Mouse (Mus musculus) kidney, embryonic 14.5 days (tissue): ENCODE measurements at regions not wholly inside any gene's neighbourhood (a gene's known extent, or its start where the extent isn't known, plus 50 kb on each side); places are given as distances from the start of the nearest gene placed in this dataset.
A peak's percentile ranks its signal among the peaks of the same experiment; 100 is the strongest.

Experiments
- ATAC-seq: fragments of 200-750 bp; cut with Nextera tagmentation; 2 replicates; pipeline ENCODE4 v1.8.0; 2017; ENCODE audit warnings: moderate number of reproducible peaks, mild to moderate bottlenecking, moderate TSS enrichment, moderate library complexity; ENCODE audit not compliant: low FRiP score, low TSS enrichment
- H3K27ac ChIP-seq: fragments of 300-500 bp; sonication (generic); 2 replicates; pipeline ENCODE4 v1.5.1; 2014; ENCODE audit warnings: low read depth, mild to moderate bottlenecking, low read length, moderate library complexity, mixed read lengths
- H3K27me3 ChIP-seq: fragments of 300-500 bp; sonication (generic); 2 replicates; pipeline ENCODE4 v1.6.1; 2014; ENCODE audit warnings: mild to moderate bottlenecking, low read length; ENCODE audit not compliant: control insufficient read depth, insufficient read depth
- H3K36me3 ChIP-seq: fragments of 300-500 bp; sonication (generic); 2 replicates; pipeline ENCODE4 v1.6.1; 2014; ENCODE audit warnings: low read length, mixed read lengths; ENCODE audit not compliant: control insufficient read depth, insufficient read depth
- H3K4me1 ChIP-seq: fragments of 300-500 bp; sonication (generic); 2 replicates; pipeline ENCODE4 v1.6.1; 2014; ENCODE audit warnings: low read length, mixed read lengths; ENCODE audit not compliant: control insufficient read depth, insufficient read depth
- H3K4me2 ChIP-seq: fragments of 300-500 bp; sonication (generic); replicated peaks from 2 replicates; pipeline ENCODE4 v1.6.1; 2014; ENCODE audit warnings: low read depth, mild to moderate bottlenecking, low read length
- H3K4me3 ChIP-seq: fragments of 300-500 bp; sonication (generic); 2 replicates; pipeline ENCODE4 v1.5.1; 2014; ENCODE audit warnings: mild to moderate bottlenecking, low read length
- H3K9ac ChIP-seq: fragments of 300-500 bp; sonication (generic); 2 replicates; pipeline ENCODE4 v1.6.1; 2014; ENCODE audit warnings: low read depth, mild to moderate bottlenecking, low read length, moderate library complexity
- H3K9me3 ChIP-seq: fragments of 300-500 bp; sonication (generic); 2 replicates; pipeline ENCODE4 v1.6.1; 2016; ENCODE audit warnings: low read length; ENCODE audit not compliant: control insufficient read depth
- WGBS: fragments of 180-500 bp; shearing (Covaris S2); extraction: QIAGEN DNeasy Blood & Tissue Kit; methylation state at CpG from one replicate; pipeline ENCODE4 v1.1.7; 2014; 5-methylcytosine and 5-hydroxymethylcytosine counted together

DNA sequence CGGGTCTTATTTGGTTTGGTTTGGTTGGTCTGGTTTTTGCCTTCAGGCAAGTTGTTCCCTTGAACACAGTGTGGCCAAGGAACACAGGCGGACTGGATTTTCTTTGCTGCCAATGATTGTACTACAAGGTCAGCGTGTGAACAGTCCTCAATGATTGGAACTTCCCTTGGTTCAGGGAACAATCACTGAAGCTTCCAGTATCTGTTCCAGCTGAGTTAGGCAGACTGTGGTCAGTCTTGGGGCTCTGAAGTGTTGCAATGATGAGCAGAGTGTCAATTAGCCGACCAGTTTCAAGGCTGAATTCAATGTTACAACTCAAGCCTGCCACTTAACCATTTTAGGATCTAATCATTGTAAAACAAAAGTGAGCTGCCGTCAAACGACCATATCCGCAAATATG is 189.5 kb upstream of the Onecut1 start:
- Histone ChIP-seq H3K9me3 (no peaks in the 10 kb centered on the region), H3K4me2 (no peak overlapping the region), H3K4me3 (no peak overlapping the region), H3K27me3 (no peaks in the 10 kb centered on the region), H3K4me1 (no peaks in the 10 kb centered on the region), H3K27ac (no peak overlapping the region), H3K9ac (no peak overlapping the region), H3K36me3 (no peaks in the 10 kb centered on the region)
- no peak for ATAC-seq
- WGBS: 87% methylated on average over 7 of the region's 7 CpGs

DNA sequence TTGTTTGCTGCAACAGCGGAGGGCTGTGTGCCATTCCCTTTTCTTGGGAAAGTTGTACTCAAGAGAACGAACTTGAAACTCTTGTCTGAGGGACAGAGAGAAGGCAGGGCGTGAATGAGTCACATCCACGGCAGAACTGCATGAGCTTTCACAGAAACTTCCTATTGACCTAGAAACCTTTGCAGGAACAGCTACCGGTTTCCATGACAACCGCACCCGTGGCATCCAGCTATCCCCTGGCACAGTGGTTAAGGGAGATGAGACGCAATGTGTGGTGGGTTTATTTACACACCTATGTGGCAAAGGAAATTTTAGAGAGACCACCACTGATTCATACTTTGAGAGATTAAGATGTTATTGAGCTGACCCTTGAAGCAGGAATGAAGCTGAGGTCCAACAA is 163.5 kb upstream of the Onecut1 start:
- WGBS: 77% methylated on average over 8 of the region's 8 CpGs
- no peak overlapping the region for H3K27ac ChIP-seq
- H3K36me3 ChIP-seq: no peaks in the 10 kb centered on the region
- no peaks in the 10 kb centered on the region for H3K4me1 ChIP-seq
- H3K4me2 ChIP-seq: no peak overlapping the region
- no peak overlapping the region for H3K9ac ChIP-seq
- no peak overlapping the region for H3K4me3 ChIP-seq
- no peaks in the 10 kb centered on the region for H3K9me3 ChIP-seq
- ATAC-seq: no peak
- no peaks in the 10 kb centered on the region for H3K27me3 ChIP-seq

DNA sequence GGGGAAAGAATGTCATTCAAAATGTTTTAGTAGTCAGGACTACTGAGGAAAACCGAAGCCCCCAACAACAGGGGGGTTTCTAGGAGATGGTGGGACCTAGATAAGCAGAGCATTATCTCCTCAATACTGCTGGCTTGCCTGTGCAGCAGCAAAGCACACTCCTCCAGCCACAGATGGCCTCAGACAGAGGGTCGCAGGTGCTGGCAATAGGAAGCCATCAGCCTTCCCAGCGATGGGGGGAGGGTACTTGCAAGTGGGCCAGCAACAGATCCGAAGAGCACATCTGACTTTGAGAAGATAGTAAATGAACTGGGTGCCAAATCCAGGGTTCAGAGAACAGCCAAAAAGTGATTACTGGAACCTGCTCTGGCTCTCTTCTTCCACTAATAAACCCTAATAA is 156.0 kb upstream of the Onecut1 start:
- H3K4me3 ChIP-seq: no peak overlapping the region
- no peaks in the 10 kb centered on the region for H3K36me3 ChIP-seq
- no peak overlapping the region for H3K4me2 ChIP-seq
- no peaks in the 10 kb centered on the region for H3K9me3 ChIP-seq
- 0 out of 2 replicates have a peak, but pooled peaks cover 5% of the 10 kb centered on the region for H3K27me3 ChIP-seq
- ATAC-seq: no peak
- H3K9ac ChIP-seq: no peak overlapping the region
- no peaks in the 10 kb centered on the region for H3K4me1 ChIP-seq
- no peak overlapping the region for H3K27ac ChIP-seq
- 23% methylated on average over 4 of the region's 4 CpGs for WGBS

DNA sequence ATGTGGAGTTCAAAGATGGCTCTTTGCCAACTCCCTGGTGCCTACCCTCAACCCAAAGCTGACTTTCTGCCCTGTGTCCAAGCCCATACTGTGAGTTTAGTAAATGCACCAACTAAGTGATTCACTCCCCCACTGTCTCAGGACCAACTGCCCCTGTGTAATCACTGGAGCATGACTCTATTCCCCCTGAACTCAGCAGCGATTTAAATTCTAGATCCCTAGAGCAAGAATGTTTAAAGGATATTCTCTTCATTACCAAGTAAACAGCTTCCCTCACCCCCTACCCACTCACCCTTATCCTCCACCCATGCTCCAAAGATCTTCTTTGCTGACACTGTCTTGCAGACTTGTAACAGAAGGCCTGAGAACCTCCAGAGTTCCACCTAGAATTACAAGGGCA is 154.1 kb upstream of the Onecut1 start:
- no peak overlapping the region for H3K9ac ChIP-seq
- no peaks in the 10 kb centered on the region for H3K4me1 ChIP-seq
- H3K27ac ChIP-seq: no peak overlapping the region
- H3K9me3 ChIP-seq: no peaks in the 10 kb centered on the region
- H3K36me3 ChIP-seq: no peaks in the 10 kb centered on the region
- H3K4me2 ChIP-seq: no peak overlapping the region
- 15% methylated on average over 1 of the region's 1 CpGs for WGBS
- ATAC-seq: peak; percentile 98
- H3K27me3 ChIP-seq: 0 out of 2 replicates have a peak, but pooled peaks cover 5% of the 10 kb centered on the region
- H3K4me3 ChIP-seq: no peak overlapping the region

DNA sequence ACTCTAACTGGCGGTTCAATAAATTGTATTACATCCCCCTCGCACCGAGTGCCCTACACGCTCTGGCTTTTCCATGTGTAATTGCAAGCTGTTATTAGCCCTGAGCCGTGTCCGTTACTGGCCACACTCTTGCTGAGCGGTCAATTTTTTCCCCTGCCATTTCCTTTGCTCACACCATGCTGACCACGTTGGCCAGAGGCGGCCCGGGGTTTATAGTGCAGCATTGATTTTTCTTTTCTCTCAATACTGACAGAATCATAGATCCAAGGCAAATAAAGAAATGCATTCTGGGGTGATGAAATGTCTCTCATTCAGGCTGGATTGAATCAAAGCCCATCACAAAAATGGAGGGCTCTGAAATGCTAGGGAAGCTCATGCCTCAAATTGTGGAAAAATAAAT is 150.0 kb upstream of the Onecut1 start:
- H3K4me2 ChIP-seq: no peak overlapping the region
- H3K27me3 ChIP-seq: 0 out of 2 replicates have a peak, but pooled peaks cover 2% of the 10 kb centered on the region
- H3K9me3 ChIP-seq: no peaks in the 10 kb centered on the region
- no peaks in the 10 kb centered on the region for H3K36me3 ChIP-seq
- no peak overlapping the region for H3K4me3 ChIP-seq
- no peaks in the 10 kb centered on the region for H3K4me1 ChIP-seq
- H3K9ac ChIP-seq: no peak overlapping the region
- no peak for ATAC-seq
- H3K27ac ChIP-seq: no peak overlapping the region
- 88% methylated on average over 10 of the region's 10 CpGs for WGBS

- no peak for ATAC-seq
- no peaks in the 10 kb centered on the region for H3K4me1 ChIP-seq
- H3K27ac ChIP-seq: no peak overlapping the region
- H3K36me3 ChIP-seq: no peaks in the 10 kb centered on the region
- no peak overlapping the region for H3K4me3 ChIP-seq
- no peak overlapping the region for H3K9ac ChIP-seq
- no peaks in the 10 kb centered on the region for H3K27me3 ChIP-seq
- 86% methylated on average over 5 of the region's 5 CpGs for WGBS
- no peak overlapping the region for H3K4me2 ChIP-seq
- H3K9me3 ChIP-seq: no peaks in the 10 kb centered on the region; the same call in 1 of the 2 replicates
These were observed 129.3 kb upstream of the Onecut1 start for GRCm38 (mm10) chr9:74732451-74732850.

DNA sequence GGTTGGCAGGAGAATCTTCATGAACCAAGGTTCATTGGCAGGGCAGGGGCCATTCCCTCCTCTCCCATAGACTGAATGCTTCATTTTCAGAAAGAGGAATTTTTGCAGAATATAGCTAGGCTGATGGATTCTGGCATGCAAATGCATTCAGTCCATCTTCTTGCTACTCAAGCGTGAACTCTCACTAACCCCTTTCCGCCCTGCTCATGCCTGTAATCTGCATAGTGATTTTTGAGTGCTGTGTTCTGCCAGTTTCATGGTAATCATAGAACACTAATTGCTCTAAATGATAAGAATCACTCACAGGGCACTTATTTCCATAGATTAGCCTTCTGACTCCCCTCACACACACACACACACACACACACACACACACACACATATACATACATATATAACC is 119.8 kb upstream of the Onecut1 start:
- Histone ChIP-seq H3K4me3 (no peak overlapping the region), H3K4me2 (no peak overlapping the region), H3K27me3 (no peaks in the 10 kb centered on the region), H3K27ac (no peak overlapping the region), H3K36me3 (no peaks in the 10 kb centered on the region), H3K9ac (no peak overlapping the region), H3K4me1 (no peaks in the 10 kb centered on the region), H3K9me3 (no peaks in the 10 kb centered on the region)
- ATAC-seq: no peak
- WGBS: 80% methylated on average over 2 of the region's 2 CpGs

DNA sequence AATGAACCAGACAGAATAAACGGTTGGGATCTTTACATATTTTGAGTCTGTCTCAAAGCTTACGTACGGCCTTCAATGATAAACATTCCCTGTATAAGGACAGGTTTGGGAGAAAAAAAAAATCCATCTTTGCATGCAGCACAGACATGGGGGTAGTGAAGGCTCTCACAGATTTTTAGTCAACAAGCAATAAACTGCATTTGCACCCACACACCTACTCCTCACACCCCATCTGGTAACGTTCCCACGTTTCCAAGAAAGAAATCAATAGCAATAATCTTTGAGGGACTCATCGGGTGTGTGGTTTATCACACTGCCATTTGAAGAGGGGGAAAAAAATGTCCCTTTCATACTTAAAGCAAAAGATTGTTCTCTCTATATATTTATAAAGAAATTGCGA is 113.8 kb upstream of the Onecut1 start:
- Histone ChIP-seq H3K27me3 (no peaks in the 10 kb centered on the region), H3K4me2 (no peak overlapping the region), H3K27ac (no peak overlapping the region), H3K4me1 (no peaks in the 10 kb centered on the region), H3K9ac (no peak overlapping the region), H3K4me3 (no peak overlapping the region), H3K36me3 (no peaks in the 10 kb centered on the region), H3K9me3 (no peaks in the 10 kb centered on the region)
- ATAC-seq: no peak
- WGBS: 77% methylated on average over 7 of the region's 7 CpGs

GRCm38 (mm10) chr9:74758025-74758424 is 103.7 kb upstream of the Onecut1 start:
- no peaks in the 10 kb centered on the region for H3K36me3 ChIP-seq
- H3K27me3 ChIP-seq: no peaks in the 10 kb centered on the region
- no peaks in the 10 kb centered on the region for H3K9me3 ChIP-seq
- 72% methylated on average over 3 of the region's 3 CpGs for WGBS
- no peak overlapping the region for H3K4me2 ChIP-seq
- H3K9ac ChIP-seq: no peak overlapping the region
- H3K4me1 ChIP-seq: no peaks in the 10 kb centered on the region
- H3K27ac ChIP-seq: no peak overlapping the region
- no peak overlapping the region for H3K4me3 ChIP-seq
- no peak for ATAC-seq

DNA sequence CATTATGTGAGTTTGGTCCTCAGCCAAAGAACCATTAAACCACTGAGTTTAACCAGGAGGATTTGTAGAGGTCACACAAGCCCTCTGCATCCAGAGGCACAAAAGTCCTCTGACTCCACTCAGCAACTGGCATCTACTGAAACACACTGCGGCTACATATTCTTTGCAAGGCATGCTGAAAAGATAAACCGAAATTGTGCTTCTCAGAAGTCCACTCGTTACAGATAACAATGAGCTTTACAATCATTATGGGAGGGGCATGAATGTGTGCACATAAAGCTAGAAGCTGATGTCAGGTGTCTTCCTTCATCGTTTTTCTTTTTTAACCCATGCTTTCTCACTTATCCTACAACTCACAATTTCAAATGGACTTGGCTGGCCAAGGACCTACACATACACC is 102.8 kb upstream of the Onecut1 start:
- 90% methylated on average over 4 of the region's 4 CpGs for WGBS
- Histone ChIP-seq H3K4me2 (no peak overlapping the region), H3K36me3 (no peaks in the 10 kb centered on the region), H3K27me3 (no peaks in the 10 kb centered on the region), H3K4me1 (no peaks in the 10 kb centered on the region), H3K9me3 (no peaks in the 10 kb centered on the region), H3K4me3 (no peak overlapping the region), H3K9ac (no peak overlapping the region), H3K27ac (no peak overlapping the region)
- ATAC-seq: no peak
